Mouse (Mus musculus): Measurements from ENCODE around the gene Glrx5.

The Glrx5 gene

GRCm38 (mm10) chr12:105031081-105032058 is 1.1 kb upstream of the Glrx5 start:
- DNase-seq, result peak in 1 of 2 experiments; percentile 43

GRCm38 (mm10) chr12:105032832-105033775 is 616 bp downstream of the Glrx5 start:
- no peak for DNase-seq

- no peak for DNase-seq
Observed at GRCm38 (mm10) chr12:105034130-105034769, 1.8 kb downstream of the Glrx5 start.

- no peak for DNase-seq
Observed at GRCm38 (mm10) chr12:105038211-105038610, 5.7 kb downstream of the Glrx5 start.

GRCm38 (mm10) chr12:105038918-105039317 is 6.4 kb downstream of the Glrx5 start:
- no peak for DNase-seq

- peak in 1 of 2 experiments; percentile 71 for DNase-seq
Observed at GRCm38 (mm10) chr12:105039578-105040289, 7.2 kb downstream of the Glrx5 start.

- DNase-seq, result no peak
Observed at GRCm38 (mm10) chr12:105040950-105041349, 8.5 kb downstream of the Glrx5 start.

GRCm38 (mm10) chr12:105043081-105043480 is 10.6 kb downstream of the Glrx5 start:
- DNase-seq, result no peak

GRCm38 (mm10) chr12:105044775-105045174 is 12.3 kb downstream of the Glrx5 start:
- DNase-seq, result no peak

GRCm38 (mm10) chr12:105048301-105048863 is 15.9 kb downstream of the Glrx5 start:
- DNase-seq, result peak in 1 of 2 experiments; percentile 42

- DNase-seq, result no peak
Observed at GRCm38 (mm10) chr12:105049813-105050212, 17.3 kb downstream of the Glrx5 start.

- peak; percentile 88 to 89 for DNase-seq
Observed at GRCm38 (mm10) chr12:105050898-105051297, 18.4 kb downstream of the Glrx5 start.

GRCm38 (mm10) chr12:105054041-105054440 is 21.6 kb downstream of the Glrx5 start:
- DNase-seq, result no peak

GRCm38 (mm10) chr12:105055308-105055707 is 22.8 kb downstream of the Glrx5 start:
- no peak for DNase-seq

GRCm38 (mm10) chr12:105060006-105060405 is 27.5 kb downstream of the Glrx5 start:
- no peak for DNase-seq

- DNase-seq, result peak in 1 of 2 experiments; percentile 66
Observed at GRCm38 (mm10) chr12:105063201-105064134, 31.0 kb downstream of the Glrx5 start.

- no peak for DNase-seq
Observed at GRCm38 (mm10) chr12:105064168-105064567, 31.7 kb downstream of the Glrx5 start.

- no peak for DNase-seq
Observed at GRCm38 (mm10) chr12:105065119-105065518, 32.6 kb downstream of the Glrx5 start.

GRCm38 (mm10) chr12:105066523-105066922 is 34.0 kb downstream of the Glrx5 start:
- peak; percentile 40 to 41 for DNase-seq

- no peak for DNase-seq
Observed at GRCm38 (mm10) chr12:105068911-105069310, 36.4 kb downstream of the Glrx5 start.
